Mouse (Mus musculus): ENCODE measurements at regions not wholly inside any gene's neighbourhood (a gene's known extent, or its start where the extent isn't known, plus 50 kb on each side); places are given as distances from the start of the nearest gene placed in this dataset.

DNA sequence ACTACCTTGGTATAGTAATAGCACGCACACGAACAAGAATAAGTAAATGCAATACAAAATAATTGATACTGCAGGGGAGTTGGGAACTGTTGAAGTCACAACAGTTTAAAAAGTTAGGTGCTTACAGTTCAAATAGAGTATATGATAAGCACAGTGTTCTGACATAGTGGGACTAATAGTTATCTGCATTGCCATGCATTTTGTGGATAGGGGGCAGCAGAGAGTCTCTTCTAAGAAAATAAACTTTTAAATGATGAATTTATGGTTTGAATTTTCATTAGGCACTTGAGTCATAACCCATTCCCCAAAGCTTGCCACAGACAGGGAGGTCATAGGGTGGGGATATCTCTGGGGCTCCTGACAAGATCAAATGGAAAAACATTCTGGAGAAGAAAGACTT lies 201.9 kb upstream of the Diaph2 start:
- TF ChIP-seq CTCF (IDR thresholded peaks at IDR 0.05; ENCODE audit: low read depth, low read length) (no peak), TAL1 (conservative IDR thresholded peaks at IDR 0.05; ENCODE audit: low read depth, low read length) (no peak), GATA1 (IDR thresholded peaks at IDR 0.05; ENCODE audit: borderline replicate concordance, low read length) (no peak)

Measured in G1E (cell line).